Mouse (Mus musculus): ENCODE results near the gene Tln1. TPM values are rescaled to one million over a fixed set of nuclear protein-coding genes. Genes with fewer than 3 reads are reported as not detected.

The Tln1 gene
- 14.8 TPM for polyA plus RNA-seq (2014; fragmentation: Illumina TruSeq; extraction: RNeasy Lipid Tissue Mini Kit (QIAGEN cat#74804); ENCODE audit: low read depth, low replicate concordance)

GRCm38 (mm10) chr4:43561997-43562768 is at the start of gene Tln1, which contains the start of gene Creb3:
TSS of gene Tln1 (minus strand) at chr4:43562691.
TSS of gene Creb3 (plus strand) at chr4:43562332.

GRCm38 (mm10) chr4:43584444-43585416 is 22.2 kb upstream of the Tln1 start, which contains the start of gene Msmp:
TSS of gene Msmp (minus strand) at chr4:43584494.

GRCm38 (mm10) chr4:43578376-43579204 is 16.1 kb upstream of the Tln1 start, which contains the start of the genes Rgp1 and Gba2:
TSS of gene Rgp1 (plus strand) at chr4:43578715.
TSS of gene Gba2 (minus strand) at chr4:43578873.

GRCm38 (mm10) chr4:43506536-43507185 is 55.8 kb downstream of the Tln1 start, which contains the start of gene Car9:
TSS of gene Car9 (plus strand) at chr4:43506966.

GRCm38 (mm10) chr4:43499407-43500333 is 62.8 kb downstream of the Tln1 start, which contains the start of gene Arhgef39:
TSS of gene Arhgef39 (minus strand) at chr4:43499695.

GRCm38 (mm10) chr4:43492821-43493185 is 69.7 kb downstream of the Tln1 start, which contains the start of gene Ccdc107:
TSS of gene Ccdc107 (plus strand) at chr4:43492900.

GRCm38 (mm10) chr4:43483535-43484091 is 78.9 kb downstream of the Tln1 start, which contains the start of gene Sit1:
TSS of gene Sit1 (minus strand) at chr4:43483734.

Other genes with a start within 250 kb of the Tln1 start
- gene Rusc2, start 180.7 kb downstream of the Tln1 start, polyA plus RNA-seq (2014; fragmentation: Illumina TruSeq; extraction: RNeasy Lipid Tissue Mini Kit (QIAGEN cat#74804); ENCODE audit: low read depth, low replicate concordance) = 0.21 TPM
- gene Fam166b, start 133.6 kb downstream of the Tln1 start, polyA plus RNA-seq (2014; fragmentation: Illumina TruSeq; extraction: RNeasy Lipid Tissue Mini Kit (QIAGEN cat#74804); ENCODE audit: low read depth, low replicate concordance) = not detected
- 0.37 TPM for gene Tesk1, start 120.8 kb downstream of the Tln1 start, polyA plus RNA-seq (2014; fragmentation: Illumina TruSeq; extraction: RNeasy Lipid Tissue Mini Kit (QIAGEN cat#74804); ENCODE audit: low read depth, low replicate concordance)
- gene Cd72, start 108.1 kb downstream of the Tln1 start, polyA plus RNA-seq (2014; fragmentation: Illumina TruSeq; extraction: RNeasy Lipid Tissue Mini Kit (QIAGEN cat#74804); ENCODE audit: low read depth, low replicate concordance) = 3.3 TPM
- not detected for gene Sit1, start 79.0 kb downstream of the Tln1 start, polyA plus RNA-seq (2014; fragmentation: Illumina TruSeq; extraction: RNeasy Lipid Tissue Mini Kit (QIAGEN cat#74804); ENCODE audit: low read depth, low replicate concordance)
- 19.9 TPM for gene Ccdc107, start 69.8 kb downstream of the Tln1 start, polyA plus RNA-seq (2014; fragmentation: Illumina TruSeq; extraction: RNeasy Lipid Tissue Mini Kit (QIAGEN cat#74804); ENCODE audit: low read depth, low replicate concordance)
- gene Arhgef39, start 63.0 kb downstream of the Tln1 start, polyA plus RNA-seq (2014; fragmentation: Illumina TruSeq; extraction: RNeasy Lipid Tissue Mini Kit (QIAGEN cat#74804); ENCODE audit: low read depth, low replicate concordance) = not detected
- gene Car9, start 55.7 kb downstream of the Tln1 start, polyA plus RNA-seq (2014; fragmentation: Illumina TruSeq; extraction: RNeasy Lipid Tissue Mini Kit (QIAGEN cat#74804); ENCODE audit: low read depth, low replicate concordance) = not detected
- gene Tpm2, start 38.9 kb downstream of the Tln1 start, polyA plus RNA-seq (2014; fragmentation: Illumina TruSeq; extraction: RNeasy Lipid Tissue Mini Kit (QIAGEN cat#74804); ENCODE audit: low read depth, low replicate concordance) = 3.7 TPM
- 14.6 TPM for gene Creb3, start 359 bp downstream of the Tln1 start, polyA plus RNA-seq (2014; fragmentation: Illumina TruSeq; extraction: RNeasy Lipid Tissue Mini Kit (QIAGEN cat#74804); ENCODE audit: low read depth, low replicate concordance)
- gene Rgp1, start 16.0 kb upstream of the Tln1 start, polyA plus RNA-seq (2014; fragmentation: Illumina TruSeq; extraction: RNeasy Lipid Tissue Mini Kit (QIAGEN cat#74804); ENCODE audit: low read depth, low replicate concordance) = 5.0 TPM
- gene Gba2, start 16.2 kb upstream of the Tln1 start, polyA plus RNA-seq (2014; fragmentation: Illumina TruSeq; extraction: RNeasy Lipid Tissue Mini Kit (QIAGEN cat#74804); ENCODE audit: low read depth, low replicate concordance) = 2.2 TPM
- not detected for gene Msmp, start 21.8 kb upstream of the Tln1 start, polyA plus RNA-seq (2014; fragmentation: Illumina TruSeq; extraction: RNeasy Lipid Tissue Mini Kit (QIAGEN cat#74804); ENCODE audit: low read depth, low replicate concordance)
- gene Npr2, start 69.2 kb upstream of the Tln1 start, polyA plus RNA-seq (2014; fragmentation: Illumina TruSeq; extraction: RNeasy Lipid Tissue Mini Kit (QIAGEN cat#74804); ENCODE audit: low read depth, low replicate concordance) = 17.8 TPM
- not detected for gene Spag8, start 90.9 kb upstream of the Tln1 start, polyA plus RNA-seq (2014; fragmentation: Illumina TruSeq; extraction: RNeasy Lipid Tissue Mini Kit (QIAGEN cat#74804); ENCODE audit: low read depth, low replicate concordance)
- 23.0 TPM for gene Hint2, start 93.8 kb upstream of the Tln1 start, polyA plus RNA-seq (2014; fragmentation: Illumina TruSeq; extraction: RNeasy Lipid Tissue Mini Kit (QIAGEN cat#74804); ENCODE audit: low read depth, low replicate concordance)
- 0.72 TPM for gene Tmem8b, start 106.3 kb upstream of the Tln1 start, polyA plus RNA-seq (2014; fragmentation: Illumina TruSeq; extraction: RNeasy Lipid Tissue Mini Kit (QIAGEN cat#74804); ENCODE audit: low read depth, low replicate concordance)
- gene Fam221b, start 106.5 kb upstream of the Tln1 start, polyA plus RNA-seq (2014; fragmentation: Illumina TruSeq; extraction: RNeasy Lipid Tissue Mini Kit (QIAGEN cat#74804); ENCODE audit: low read depth, low replicate concordance) = not detected
- gene Olfr70, start 138.1 kb upstream of the Tln1 start, polyA plus RNA-seq (2014; fragmentation: Illumina TruSeq; extraction: RNeasy Lipid Tissue Mini Kit (QIAGEN cat#74804); ENCODE audit: low read depth, low replicate concordance) = not detected
- gene Olfr71, start 147.6 kb upstream of the Tln1 start, polyA plus RNA-seq (2014; fragmentation: Illumina TruSeq; extraction: RNeasy Lipid Tissue Mini Kit (QIAGEN cat#74804); ENCODE audit: low read depth, low replicate concordance) = not detected
- not detected for gene Hrct1, start 164.5 kb upstream of the Tln1 start, polyA plus RNA-seq (2014; fragmentation: Illumina TruSeq; extraction: RNeasy Lipid Tissue Mini Kit (QIAGEN cat#74804); ENCODE audit: low read depth, low replicate concordance)
- gene Spaar, start 167.3 kb upstream of the Tln1 start, polyA plus RNA-seq (2014; fragmentation: Illumina TruSeq; extraction: RNeasy Lipid Tissue Mini Kit (QIAGEN cat#74804); ENCODE audit: low read depth, low replicate concordance) = not detected
- gene Olfr159, start 208.3 kb upstream of the Tln1 start, polyA plus RNA-seq (2014; fragmentation: Illumina TruSeq; extraction: RNeasy Lipid Tissue Mini Kit (QIAGEN cat#74804); ENCODE audit: low read depth, low replicate concordance) = not detected